Mouse (Mus musculus) thymus, adult 2 months (tissue): ENCODE data around the gene Tmem267. TPM values are rescaled to one million over a fixed set of nuclear protein-coding genes. Genes with fewer than 3 reads are reported as not detected.
"Not testable (repeated sequence)": the region's sequence is repeated elsewhere in the genome, so short reads cannot be mapped to it uniquely, and the experiment has no call there.

Experiments used
- DNase-seq: peaks from one replicate; pipeline ENCODE4 v3.0.0; 2021
- H3K27ac ChIP-seq: fragments of 200-500 bp; 2 replicates; pipeline ENCODE4 v1.5.1; 2012; ENCODE audit warnings: low read length, control low read depth; ENCODE audit not compliant: control insufficient read depth, insufficient read depth
- H3K27me3 ChIP-seq: fragments of 200-500 bp; 2 replicates; pipeline ENCODE4 v1.6.1; 2012; ENCODE audit warnings: mild to moderate bottlenecking, low read length, moderate library complexity, mixed read lengths; ENCODE audit not compliant: control insufficient read depth, insufficient read depth
- H3K36me3 ChIP-seq: fragments of 200-500 bp; 2 replicates; pipeline ENCODE4 v1.6.1; 2012; ENCODE audit warnings: mild to moderate bottlenecking, low read length, moderate library complexity; ENCODE audit not compliant: control insufficient read depth, insufficient read depth
- H3K4me1 ChIP-seq: fragments of 200-500 bp; replicated peaks from 2 replicates; pipeline ENCODE4 v1.6.1; 2012; ENCODE audit warnings: low read length; ENCODE audit not compliant: control insufficient read depth, insufficient read depth
- H3K4me3 ChIP-seq: fragments of 200-500 bp; 2 replicates; pipeline ENCODE4 v1.5.1; 2012; ENCODE audit warnings: mild to moderate bottlenecking, low read length, control low read depth, moderate library complexity; ENCODE audit not compliant: control insufficient read depth, insufficient read depth
- CTCF ChIP-seq: fragments of 200-500 bp; IDR thresholded peaks from 2 replicates; pipeline ENCODE4 v1.5.1; 2012; ENCODE audit warnings: mild to moderate bottlenecking, control low read depth, low read length, moderate library complexity, borderline replicate concordance; ENCODE audit not compliant: control insufficient read depth, poor library complexity, insufficient read depth; ENCODE audit errors: extremely low read depth
- POLR2A ChIP-seq: fragments of 200-500 bp; IDR thresholded peaks from 2 replicates; pipeline ENCODE4 v1.6.1; 2012; ENCODE audit warnings: mild to moderate bottlenecking, low read length, control low read depth, moderate library complexity; ENCODE audit not compliant: control insufficient read depth, poor library complexity, insufficient read depth; ENCODE audit errors: extremely low read depth
- WGBS: fragments of 180-500 bp; shearing (Covaris S2); methylation state at CpG from one replicate; pipeline ENCODE4 v1.1.7; 2018; 5-methylcytosine and 5-hydroxymethylcytosine counted together
- polyA plus RNA-seq: library from polyadenylated mRNA; depleted of rRNA; stranded (reverse); fragments of >200 nt; gene quantifications from 2 replicates; pipeline ENCODE4 v1.2.3, GENCODE M21; 2012

Tmem267 gene
- polyA plus RNA-seq, 1 experiment: 10.4 TPM

- Histone ChIP-seq H3K36me3 (peaks cover 14% of the 10 kb centered on the region), H3K4me3 (peak within 1 kb of the TSS; percentile 96), H3K27me3 (no peaks in the 10 kb centered on the region), H3K27ac (peak within 1 kb of the TSS; percentile 62), H3K4me1 (peaks cover 7% of the 10 kb centered on the region; the same call in 1 of the 2 replicates)
- 4% methylated on average over 57 of the region's 57 CpGs for WGBS
- TF ChIP-seq POLR2A (peak; percentile 78; the same call in 1 of the 2 replicates), CTCF (no peak)
- peak; percentile 87 for DNase-seq
Observed at GRCm38 (mm10) chr13:119462596-119463560, 25.0 kb upstream of the Tmem267 start, which contains the start of gene 4833420G17Rik. Gene 4833420G17Rik (plus strand): TSS chr13:119462768.

DNA sequence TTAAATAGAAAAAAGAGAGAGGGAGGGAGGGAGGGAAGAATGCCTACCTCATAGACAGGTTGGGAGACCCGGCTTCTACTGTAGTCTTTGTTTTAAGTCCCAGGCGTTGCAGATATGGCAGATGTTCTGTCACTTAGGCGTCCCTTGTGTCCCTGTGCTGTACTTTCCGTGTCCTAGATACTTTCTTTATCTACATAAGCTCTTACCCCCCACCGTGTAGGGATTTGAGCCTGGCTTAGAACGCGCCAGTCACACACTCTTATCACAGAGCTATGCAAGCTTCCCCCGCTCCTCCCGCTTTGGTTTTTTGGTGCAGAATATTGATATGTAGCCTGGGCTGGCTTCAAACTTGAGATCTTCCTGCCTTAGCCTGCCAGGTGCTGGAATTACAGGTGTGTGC, 11.2 kb upstream of the Tmem267 start:
- Histone ChIP-seq H3K27ac (no peak overlapping the region), H3K4me3 (no peak overlapping the region), H3K4me1 (no peaks in the 10 kb centered on the region), H3K27me3 (no peaks in the 10 kb centered on the region), H3K36me3 (peaks cover 61% of the 10 kb centered on the region)
- WGBS: 98% methylated on average over 9 of the region's 9 CpGs
- no peak for DNase-seq
- TF ChIP-seq CTCF: no peak
- no peak for TF ChIP-seq POLR2A

DNA sequence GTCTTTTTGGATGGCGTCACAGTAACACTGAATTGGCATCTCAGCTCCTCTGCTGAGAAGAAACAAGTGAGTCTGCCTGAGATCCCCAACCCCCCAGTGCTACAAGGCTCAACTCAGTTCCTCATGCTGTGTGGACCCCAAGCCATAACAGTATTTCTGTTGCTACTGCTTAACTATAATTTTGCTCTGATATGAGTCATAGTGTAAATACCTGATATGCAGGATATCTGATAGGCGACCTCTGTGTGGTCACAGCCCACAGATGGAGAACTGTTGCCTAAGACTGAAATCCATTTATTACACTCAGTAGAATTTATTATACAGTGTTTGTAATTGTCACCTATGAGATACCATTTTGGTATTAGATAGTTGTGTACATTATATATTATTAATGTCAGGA, 10.1 kb upstream of the Tmem267 start:
- 95% methylated on average over 2 of the region's 2 CpGs for WGBS
- peaks cover 73% of the 10 kb centered on the region for H3K36me3 ChIP-seq
- H3K4me1 ChIP-seq: no peaks in the 10 kb centered on the region
- DNase-seq: no peak
- H3K27ac ChIP-seq: no peak overlapping the region
- no peak for TF ChIP-seq POLR2A
- TF ChIP-seq CTCF: no peak
- no peaks in the 10 kb centered on the region for H3K27me3 ChIP-seq
- H3K4me3 ChIP-seq: no peak overlapping the region

DNA sequence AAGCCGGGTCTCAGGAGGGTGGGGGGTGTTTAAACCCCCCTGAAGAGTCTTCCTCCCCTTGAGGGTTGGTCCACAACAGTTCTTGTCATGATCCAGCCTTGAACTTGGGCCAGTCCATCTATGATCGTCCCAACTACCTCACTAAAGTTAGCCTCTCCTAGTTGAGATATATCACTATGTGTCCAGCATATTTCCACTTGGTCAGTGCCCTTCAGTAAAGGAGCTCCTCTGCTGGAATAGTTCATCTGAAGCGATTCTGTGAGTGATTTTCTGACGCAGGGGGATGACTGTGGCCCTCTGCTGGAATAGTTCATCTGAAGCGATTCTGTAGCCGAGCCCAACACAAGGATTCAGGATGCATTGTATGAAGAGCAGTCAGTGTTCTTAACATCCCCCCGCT, 485 bp upstream of the Tmem267 start:
- no peak overlapping the region for H3K27ac ChIP-seq
- H3K4me1 ChIP-seq: no peaks in the 10 kb centered on the region
- no peak for TF ChIP-seq CTCF
- TF ChIP-seq POLR2A: no peak
- no peak overlapping the region for H3K4me3 ChIP-seq
- H3K27me3 ChIP-seq: no peaks in the 10 kb centered on the region
- peaks cover 8% of the 10 kb centered on the region for H3K36me3 ChIP-seq
- 56% methylated on average over 7 of the region's 7 CpGs for WGBS
- no peak for DNase-seq

- not testable (repeated sequence) for H3K4me1 ChIP-seq, DNase-seq, H3K27me3 ChIP-seq, H3K36me3 ChIP-seq, H3K27ac ChIP-seq, H3K4me3 ChIP-seq
- WGBS: 94% methylated on average over 10 of the region's 10 CpGs
Observed at GRCm38 (mm10) chr13:119492083-119492482, 4.2 kb downstream of the Tmem267 start.

DNA sequence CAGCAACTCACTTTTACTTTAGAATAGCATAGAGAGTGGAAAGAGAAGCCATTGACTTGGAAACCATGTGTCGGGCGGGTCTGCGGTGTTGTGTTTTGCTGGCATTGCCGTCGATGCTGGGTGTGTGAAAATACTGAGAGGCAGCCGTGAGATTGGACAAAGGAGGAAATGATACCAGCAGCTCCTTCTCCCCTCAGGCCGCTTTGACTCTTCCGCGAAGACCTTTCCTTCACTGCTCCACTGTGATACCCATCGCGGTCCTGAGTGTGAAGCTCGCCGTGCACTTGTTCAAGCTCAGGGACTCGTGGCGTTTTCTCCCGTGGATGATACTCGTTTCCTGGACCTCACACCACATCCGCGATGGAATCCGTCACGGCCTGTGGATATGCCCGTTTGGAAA, 7.1 kb downstream of the Tmem267 start:
- DNase-seq, H3K36me3 ChIP-seq, H3K4me1 ChIP-seq, H3K27me3 ChIP-seq, H3K4me3 ChIP-seq, H3K27ac ChIP-seq: not testable (repeated sequence)
- 96% methylated on average over 13 of the region's 22 CpGs for WGBS

DNA sequence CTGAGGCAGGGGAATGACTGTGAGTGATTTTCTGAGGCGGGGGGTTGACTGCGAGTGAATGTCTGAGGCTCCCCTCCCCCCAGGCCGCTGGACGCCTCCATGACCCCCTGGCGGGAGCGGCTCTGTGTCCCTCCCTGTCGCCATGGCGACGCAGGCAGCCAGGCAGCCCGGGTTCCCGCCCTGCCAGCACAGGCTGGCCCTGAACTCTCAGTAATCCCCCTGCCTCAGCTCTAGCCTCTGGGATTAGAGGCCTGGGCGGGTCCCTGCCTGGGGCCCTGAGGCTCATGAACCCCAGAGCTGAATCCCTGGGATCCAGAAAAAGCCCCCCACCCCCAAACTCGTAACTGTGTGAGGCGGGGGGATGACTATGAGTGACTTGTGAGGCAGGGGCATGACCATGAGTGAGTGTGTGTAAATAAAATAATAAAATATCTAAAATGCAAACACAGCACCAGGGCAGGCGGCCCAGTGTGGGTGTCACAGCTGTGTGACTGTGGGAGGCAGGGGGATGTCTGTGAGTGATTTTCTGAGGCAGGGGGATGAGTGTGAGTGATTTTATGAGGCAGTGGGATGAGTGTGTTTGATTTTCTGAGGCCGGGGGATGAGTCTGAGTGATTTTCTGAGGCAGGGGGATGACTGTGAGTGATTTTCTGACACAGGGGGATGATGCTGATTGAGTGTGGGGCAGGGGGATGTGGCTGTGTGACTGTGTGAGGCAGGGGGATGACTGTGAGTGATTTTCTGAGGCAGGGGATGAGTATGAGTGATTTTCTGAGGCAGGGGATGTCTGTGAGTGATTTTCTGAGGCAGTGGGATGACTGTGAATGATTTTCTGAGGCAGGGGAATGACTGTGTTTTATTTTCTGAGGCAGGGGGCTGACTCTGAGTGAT, 108.7 kb downstream of the Tmem267 start:
- not testable (repeated sequence) for H3K36me3 ChIP-seq, H3K4me3 ChIP-seq, H3K27ac ChIP-seq, H3K27me3 ChIP-seq, H3K4me1 ChIP-seq
- DNase-seq: peak; percentile 19
- 76% methylated on average over 16 of the region's 16 CpGs for WGBS

GRCm38 (mm10) chr13:119598466-119598865, 110.6 kb downstream of the Tmem267 start:
- not testable (repeated sequence) for H3K27me3 ChIP-seq

DNA sequence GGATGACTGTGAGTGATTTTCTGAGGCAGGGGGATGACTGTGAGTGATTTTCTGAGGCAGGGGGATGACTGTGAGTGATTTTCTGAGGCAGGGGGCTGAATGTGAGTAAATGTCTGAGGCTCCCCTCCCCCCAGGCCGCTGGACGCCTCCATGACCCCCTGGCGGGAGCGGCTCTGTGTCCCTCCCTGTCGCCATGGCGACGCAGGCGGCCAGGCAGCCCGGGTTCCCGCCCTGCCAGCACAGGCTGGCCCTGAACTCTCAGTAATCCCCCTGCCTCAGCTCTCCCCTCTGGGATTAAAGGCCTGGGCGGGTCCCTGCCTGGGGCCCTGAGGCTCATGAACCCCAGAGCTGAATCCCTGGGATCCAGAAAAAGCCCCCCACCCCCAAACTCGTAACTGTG, 111.2 kb downstream of the Tmem267 start:
- H3K4me1 ChIP-seq, H3K4me3 ChIP-seq, H3K27me3 ChIP-seq, H3K36me3 ChIP-seq, H3K27ac ChIP-seq: not testable (repeated sequence)
- 82% methylated on average over 12 of the region's 12 CpGs for WGBS
- peak; percentile 25 for DNase-seq

More at GRCm38 (mm10) chr13:119598466-119598865, 110.6 kb downstream of the Tmem267 start:
- not testable (repeated sequence) for H3K4me1 ChIP-seq, H3K4me3 ChIP-seq, DNase-seq, H3K36me3 ChIP-seq, H3K27ac ChIP-seq

DNA sequence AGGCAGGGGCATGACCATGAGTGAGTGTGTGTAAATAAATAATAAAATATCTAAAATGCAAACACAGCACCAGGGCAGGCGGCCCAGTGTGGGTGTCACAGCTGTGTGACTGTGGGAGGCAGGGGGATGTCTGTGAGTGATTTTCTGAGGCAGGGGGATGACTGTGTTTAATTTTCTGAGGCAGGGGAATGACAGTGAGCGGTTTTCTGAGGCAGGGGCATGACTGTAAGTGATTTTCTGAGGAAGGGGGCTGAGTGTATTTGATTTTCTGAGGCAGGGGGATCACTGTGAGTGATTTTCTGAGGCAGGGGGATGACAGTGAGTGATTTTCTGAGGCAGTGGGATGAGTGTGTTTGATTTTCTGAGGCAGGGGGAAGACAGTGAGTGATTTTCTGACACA, 111.7 kb downstream of the Tmem267 start:
- DNase-seq, H3K27me3 ChIP-seq, H3K36me3 ChIP-seq, H3K27ac ChIP-seq, H3K4me3 ChIP-seq, H3K4me1 ChIP-seq: not testable (repeated sequence)
- WGBS: 69% methylated on average over 2 of the region's 2 CpGs
